Mouse (Mus musculus) small intestine, adult 2 months (tissue): ENCODE results near the gene Sertad1. TPM values are rescaled to one million over a fixed set of nuclear protein-coding genes. Genes with fewer than 3 reads are reported as not detected.

Experiments
- H3K27ac ChIP-seq: fragments of 200-500 bp; 2 replicates; pipeline ENCODE4 v1.5.1; 2012; ENCODE audit warnings: low read depth, low read length, control low read depth, inconsistent platforms; ENCODE audit not compliant: insufficient read depth
- H3K27me3 ChIP-seq: fragments of 200-500 bp; 2 replicates; pipeline ENCODE4 v1.6.1; 2012; ENCODE audit warnings: mild to moderate bottlenecking, moderate library complexity, low read length, inconsistent platforms; ENCODE audit not compliant: control insufficient read depth, insufficient read depth
- H3K36me3 ChIP-seq: fragments of 200-500 bp; 2 replicates; pipeline ENCODE4 v1.6.1; 2012; ENCODE audit warnings: mild to moderate bottlenecking, low read length, control low read depth, inconsistent platforms; ENCODE audit not compliant: control insufficient read depth, insufficient read depth
- H3K4me1 ChIP-seq: fragments of 200-500 bp; 2 replicates; pipeline ENCODE4 v1.6.1; 2012; ENCODE audit warnings: low read length, inconsistent platforms, mixed read lengths; ENCODE audit not compliant: control insufficient read depth, insufficient read depth, insufficient read length
- H3K4me3 ChIP-seq: fragments of 200-500 bp; 2 replicates; pipeline ENCODE4 v1.5.1; 2012; ENCODE audit warnings: low read depth, mild to moderate bottlenecking, control low read depth, inconsistent platforms, low read length, moderate library complexity
- CTCF ChIP-seq: fragments of 200-500 bp; IDR thresholded peaks from 2 replicates; pipeline ENCODE4 v1.5.1; 2012; ENCODE audit warnings: low read depth, mild to moderate bottlenecking, control low read depth, inconsistent platforms, low read length, moderate library complexity, mixed read lengths; ENCODE audit not compliant: insufficient replicate concordance, insufficient read length; ENCODE audit errors: extremely low read depth
- POLR2A ChIP-seq: fragments of 200-500 bp; IDR thresholded peaks from 2 replicates; pipeline ENCODE4 v1.6.1; 2012; ENCODE audit warnings: low read depth, mild to moderate bottlenecking, control low read depth, inconsistent platforms, low read length, moderate library complexity
- WGBS: fragments of 180-500 bp; shearing (Covaris S2); methylation state at CpG from one replicate; pipeline ENCODE4 v1.1.7; 2018; 5-methylcytosine and 5-hydroxymethylcytosine counted together
- polyA plus RNA-seq: library from polyadenylated mRNA; depleted of rRNA; stranded (reverse); fragments of >200 nt; gene quantifications from 2 replicates; pipeline ENCODE4 v1.2.3, GENCODE M21; 2012; rRNA removed

Gene Sertad1
- polyA plus RNA-seq, 1 experiment: 156 TPM

DNA sequence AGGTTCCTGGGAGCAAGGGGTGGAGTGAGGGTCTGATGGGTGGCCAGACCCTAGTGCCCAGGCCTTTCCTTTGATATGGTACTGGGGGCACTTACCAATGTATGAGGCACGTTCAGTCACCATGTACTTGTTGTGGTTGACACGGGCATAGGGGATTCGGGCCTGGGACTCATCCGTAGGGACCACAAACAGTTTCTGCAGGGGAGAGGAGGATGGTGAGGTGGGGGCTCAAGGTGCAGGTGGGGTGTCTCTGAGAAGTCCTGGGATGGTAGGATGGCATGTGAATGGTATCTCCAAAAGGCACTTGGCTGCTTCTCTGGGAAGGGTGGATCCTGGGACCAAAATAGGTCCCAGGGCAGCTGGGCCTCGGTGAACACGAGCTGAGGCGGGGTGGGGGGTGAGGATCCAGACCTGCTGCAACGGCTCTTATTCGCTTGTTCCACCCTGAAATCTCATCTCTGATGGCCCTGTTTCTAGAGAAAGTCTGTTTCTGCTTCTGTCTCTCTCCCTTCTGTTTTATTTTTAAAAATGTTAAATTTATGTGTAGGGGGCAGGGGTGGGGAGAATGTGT is 45.9 kb downstream of the Sertad1 start:
- Histone ChIP-seq H3K4me3 (no peak overlapping the region), H3K27me3 (no peaks in the 10 kb centered on the region), H3K27ac (no peak overlapping the region), H3K36me3 (0 out of 2 replicates have a peak, but pooled peaks cover 1% of the 10 kb centered on the region), H3K4me1 (peaks cover 1% of the 10 kb centered on the region; the same call in 1 of the 2 replicates)
- WGBS: 92% methylated on average over 9 of the region's 9 CpGs
- no peak for TF ChIP-seq POLR2A
- TF ChIP-seq CTCF: no peak

DNA sequence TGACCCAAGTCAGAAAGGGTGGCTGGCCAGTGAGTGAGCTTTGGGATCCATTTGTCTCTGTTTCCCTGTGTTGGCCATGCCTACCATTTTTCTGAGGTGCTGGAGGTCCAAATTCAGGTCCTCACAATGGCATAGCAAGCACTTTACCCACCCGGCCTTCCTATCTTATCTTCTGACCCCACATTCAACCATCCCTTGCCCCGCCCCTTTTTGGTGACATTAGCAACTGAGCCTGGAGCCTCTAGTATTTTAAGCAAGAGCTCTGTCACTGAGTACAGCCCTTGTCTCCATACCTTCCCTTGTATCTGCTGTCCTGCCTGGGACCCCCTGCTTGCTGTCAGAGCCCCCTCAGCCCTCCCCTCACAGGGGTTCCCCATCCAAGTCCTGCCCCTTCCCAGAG is 48.7 kb downstream of the Sertad1 start:
- Histone ChIP-seq H3K27me3 (no peaks in the 10 kb centered on the region), H3K27ac (no peak overlapping the region), H3K4me3 (no peak overlapping the region), H3K4me1 (peaks cover 6% of the 10 kb centered on the region), H3K36me3 (0 out of 2 replicates have a peak, but pooled peaks cover 1% of the 10 kb centered on the region)
- WGBS: 65% methylated on average over 2 of the region's 2 CpGs
- no peak for TF ChIP-seq POLR2A
- TF ChIP-seq CTCF: no peak

DNA sequence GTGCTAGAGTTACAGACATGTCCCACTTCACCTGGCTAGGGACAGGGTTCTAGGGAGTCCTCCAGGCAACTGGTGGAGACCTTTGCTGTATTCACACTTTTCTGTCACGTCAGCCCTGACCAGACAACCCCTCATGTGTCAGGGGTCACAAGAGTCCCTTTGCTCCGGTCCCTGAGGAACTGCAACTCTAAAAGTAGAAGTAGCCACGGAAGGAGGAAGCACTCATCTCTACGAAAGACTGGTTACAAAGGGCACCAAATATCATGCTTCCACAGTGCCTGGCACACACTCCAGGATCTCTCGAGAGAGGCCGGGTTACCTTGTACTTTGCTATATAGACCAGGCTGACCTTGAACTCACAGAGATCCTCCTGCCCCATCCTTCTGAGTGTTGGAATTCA is 49.9 kb downstream of the Sertad1 start:
- Histone ChIP-seq H3K27ac (no peak overlapping the region), H3K4me1 (peaks cover 16% of the 10 kb centered on the region), H3K36me3 (0 out of 2 replicates have a peak, but pooled peaks cover 1% of the 10 kb centered on the region), H3K27me3 (no peaks in the 10 kb centered on the region), H3K4me3 (no peak overlapping the region)
- TF ChIP-seq CTCF: no peak
- no peak for TF ChIP-seq POLR2A
- WGBS: 78% methylated on average over 6 of the region's 6 CpGs

DNA sequence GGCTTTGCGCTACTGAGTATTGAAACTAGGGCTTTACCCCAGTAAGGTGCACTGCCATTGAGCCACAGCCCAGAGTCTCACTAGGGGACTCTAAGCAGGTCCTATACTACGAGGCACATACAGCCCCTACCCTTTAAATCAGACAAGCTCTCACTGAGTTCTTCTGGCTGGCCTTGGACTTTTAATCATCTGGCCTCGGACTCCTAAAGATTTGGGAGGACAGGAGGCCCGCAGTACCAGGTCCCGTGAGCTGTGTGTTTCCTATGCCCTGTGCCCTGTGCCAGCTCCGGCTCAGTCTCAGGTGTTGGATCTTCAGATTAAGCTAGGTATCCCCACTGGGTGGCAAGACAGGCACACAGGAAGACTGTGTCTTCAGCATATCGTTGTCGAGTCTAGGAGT is 51.3 kb downstream of the Sertad1 start:
- H3K4me3 ChIP-seq: no peak overlapping the region
- H3K4me1 ChIP-seq: peaks cover 18% of the 10 kb centered on the region
- TF ChIP-seq POLR2A (no peak), CTCF (no peak)
- 89% methylated on average over 8 of the region's 8 CpGs for WGBS
- H3K27me3 ChIP-seq: no peaks in the 10 kb centered on the region
- H3K27ac ChIP-seq: no peak overlapping the region
- no peaks in the 10 kb centered on the region for H3K36me3 ChIP-seq

DNA sequence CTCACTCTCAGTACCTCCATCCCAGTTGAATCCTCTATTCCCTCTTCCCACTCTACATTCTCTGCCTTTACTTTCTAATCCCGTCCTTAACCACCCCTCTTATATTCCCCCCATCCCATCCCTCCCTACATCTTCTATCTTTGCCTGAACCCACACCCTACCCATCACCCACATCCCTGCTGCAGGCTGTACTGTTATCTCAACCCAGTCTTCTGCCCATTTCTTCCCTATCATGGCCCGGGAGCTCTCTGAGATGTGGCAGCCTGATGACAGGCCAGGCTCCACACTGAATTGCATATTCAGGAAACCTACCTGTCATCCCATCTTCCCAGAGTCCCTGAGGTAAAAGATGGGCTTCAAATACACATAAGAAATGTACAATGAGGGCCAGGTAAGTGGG is 52.1 kb downstream of the Sertad1 start:
- Histone ChIP-seq H3K4me3 (no peak overlapping the region), H3K27me3 (no peaks in the 10 kb centered on the region), H3K36me3 (no peaks in the 10 kb centered on the region), H3K27ac (no peak overlapping the region), H3K4me1 (peaks cover 18% of the 10 kb centered on the region)
- TF ChIP-seq CTCF (no peak), POLR2A (no peak)
- WGBS: 92% methylated on average over 2 of the region's 2 CpGs

Other genes with a start within 250 kb of the Sertad1 start
- gene Numbl, start 228.5 kb upstream of the Sertad1 start, polyA plus RNA-seq: 8.3 and 9.0 TPM in 2 replicates
- gene Ltbp4, start 149.2 kb upstream of the Sertad1 start, polyA plus RNA-seq: 136 and 163 TPM in 2 replicates
- gene Shkbp1, start 130.9 kb upstream of the Sertad1 start, polyA plus RNA-seq: 62.1 and 115 TPM in 2 replicates
- not detected in 2 replicates for gene Gm20479, start 129.5 kb upstream of the Sertad1 start, polyA plus RNA-seq
- gene Sptbn4, start 39.2 kb upstream of the Sertad1 start, polyA plus RNA-seq: 0.19 and 0.28 TPM in 2 replicates
- 79.1 and 142 TPM in 2 replicates for gene Blvrb, start 38.9 kb upstream of the Sertad1 start, polyA plus RNA-seq
- 5.3 and 12.8 TPM in 2 replicates for gene Sertad3, start 13.1 kb upstream of the Sertad1 start, polyA plus RNA-seq
- 0.37 and 0.68 TPM in 2 replicates for gene Prx, start 12.4 kb downstream of the Sertad1 start, polyA plus RNA-seq
- gene Hipk4, start 36.4 kb downstream of the Sertad1 start, polyA plus RNA-seq: 0.43 and 0.72 TPM in 2 replicates
- 72.2 and 75.6 TPM in 2 replicates for gene Pld3, start 66.3 kb downstream of the Sertad1 start, polyA plus RNA-seq
- 9.8 and 19.7 TPM in 2 replicates for gene 2310022A10Rik, start 66.3 kb downstream of the Sertad1 start, polyA plus RNA-seq
- gene Akt2, start 104.6 kb downstream of the Sertad1 start, polyA plus RNA-seq: 19.6 and 34.1 TPM in 2 replicates
- 0.15 and 0.22 TPM in 2 replicates for gene Ttc9b, start 167.0 kb downstream of the Sertad1 start, polyA plus RNA-seq
- gene Map3k10, start 187.7 kb downstream of the Sertad1 start, polyA plus RNA-seq: 11.1 and 16.8 TPM in 2 replicates
- gene Zfp607b, start 202.4 kb downstream of the Sertad1 start, polyA plus RNA-seq: 0.06 and 0.56 TPM in 2 replicates
- gene Zfp60, start 244.5 kb downstream of the Sertad1 start, polyA plus RNA-seq: 0.18 and 0.38 TPM in 2 replicates